Mouse (Mus musculus) embryonic stem cell, embryonic (primary cell): ENCODE results near the gene Plekha6.

Experiments
- CTCF ChIA-PET, 4 experiments: fragments of 300-600 bp in 2 of 4; fragments of 350-600 bp in 2 of 4; sonication (Branson Sonifier 250); formaldehyde crosslinking; loops; one replicate each; lab custom pipeline; 2022; ENCODE audit warnings: inconsistent platforms in 2 of 4; lab: Charles Lee
- POLR2A ChIA-PET, 4 experiments: fragments of 300-600 bp in 2 of 4; fragments of 350-600 bp in 2 of 4; sonication (Branson Sonifier 250); formaldehyde crosslinking; loops; one replicate each; lab custom pipeline; 2022; ENCODE audit warnings: antibody characterized with exemption in 4 of 4, inconsistent platforms in 1 of 4; lab: Charles Lee

The Plekha6 gene

DNA sequence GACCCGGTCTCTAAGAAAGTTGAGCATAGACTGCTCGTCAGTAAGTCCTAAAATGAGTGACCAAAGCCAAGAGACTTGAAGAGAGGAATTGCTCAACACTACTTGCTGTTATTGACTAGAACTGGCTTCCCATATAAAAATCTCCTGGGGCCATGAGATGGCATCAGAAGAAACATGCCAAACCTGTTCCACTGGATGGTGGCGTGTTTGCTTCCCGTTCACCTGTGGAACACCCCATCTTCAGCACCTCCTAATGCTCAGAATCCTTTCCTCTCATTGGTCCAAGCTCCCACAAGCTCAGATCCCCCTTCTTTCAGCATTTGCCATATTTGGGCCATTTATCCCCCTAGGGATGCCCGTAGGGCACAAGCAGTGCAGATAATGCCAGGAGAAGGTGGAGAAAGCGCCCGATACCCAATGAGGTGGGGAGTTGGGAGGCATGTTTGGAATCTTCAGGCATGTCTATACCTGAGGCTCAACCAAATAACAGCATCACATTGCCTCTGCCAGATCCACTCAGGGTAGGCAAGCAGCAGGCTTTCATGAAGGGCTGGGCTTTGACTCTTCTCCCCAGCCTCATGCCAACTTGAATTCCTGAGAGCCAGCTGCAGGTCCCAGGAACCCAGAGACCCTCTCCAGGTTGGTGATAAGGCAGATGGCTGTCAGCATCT lies 67.6 kb downstream of the Plekha6 start:
- CTCF ChIA-PET: no interaction called here
- POLR2A ChIA-PET: interaction anchor here in 1 of 4 experiments (1.5 kb wide), 1 partner anchor 15 kb away, joined by 4 read pairs; no protein-coding TSS in a partner anchor

GRCm38 (mm10) chr1:133235909-133236308 lies 71.9 kb downstream of the Plekha6 start:
- ChIA-PET CTCF (interaction anchor here in 1 of 4 experiments (2.2 kb wide), 1 partner anchor 9 kb away, joined by 8 read pairs; no protein-coding TSS in a partner anchor), POLR2A (interaction anchor here in 3 of 4 experiments (1.1 to 2.5 kb wide), 5 partner anchors 8 to 104 kb away, joined by 3 to 17 read pairs (median 5); no protein-coding TSS in a partner anchor)

GRCm38 (mm10) chr1:133236693-133237440 lies 72.9 kb downstream of the Plekha6 start:
- ChIA-PET CTCF (interaction anchor here in 3 of 4 experiments (0.6 to 2.2 kb wide), 8 partner anchors 10 to 142 kb away, joined by 3 to 8 read pairs (median 3); no protein-coding TSS in a partner anchor), POLR2A (interaction anchor here in 3 of 4 experiments (0.7 to 2.5 kb wide), 17 partner anchors 9 to 457 kb away, joined by 3 to 17 read pairs (median 3); partner anchors contain the start of gene Kiss1 (in 1 of the 3))

DNA sequence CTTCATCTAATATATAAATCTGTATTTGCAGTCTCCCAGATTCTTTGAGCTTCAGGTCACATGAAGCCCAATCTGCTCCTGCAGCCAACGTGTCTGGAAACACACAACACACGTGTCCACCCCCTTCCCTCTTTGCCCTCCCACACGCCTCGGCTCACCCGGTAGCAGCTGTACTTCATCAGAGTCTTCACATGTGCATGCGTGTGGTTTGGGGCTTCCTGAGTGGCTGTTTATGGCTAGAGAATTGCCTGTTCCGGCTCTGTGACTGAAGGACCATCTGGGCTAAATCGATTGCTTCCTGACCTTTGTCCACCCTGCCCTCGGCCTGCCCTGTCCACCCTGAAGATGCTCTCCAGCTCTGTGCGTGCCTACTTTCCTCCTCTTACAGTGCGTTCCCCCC lies 73.7 kb downstream of the Plekha6 start:
- CTCF ChIA-PET: interaction anchor here (0.5 to 2.2 kb wide), 8 partner anchors 11 to 70 kb away, joined by 3 to 8 read pairs (median 3); no protein-coding TSS in a partner anchor
- POLR2A ChIA-PET: interaction anchor here in 2 of 4 experiments (0.8 to 2.5 kb wide), 11 partner anchors 9 to 456 kb away, joined by 3 to 17 read pairs (median 3); partner anchors contain the start of gene Kiss1 (in 1 of the 2)

- POLR2A ChIA-PET: interaction anchor here in 2 of 4 experiments (0.8 to 1.2 kb wide), 2 partner anchors 14 kb away, joined by 3 to 4 read pairs; no protein-coding TSS in a partner anchor
- CTCF ChIA-PET: interaction anchor here in 2 of 4 experiments (0.5 to 1.6 kb wide), 3 partner anchors 13 to 655 kb away, joined by 3 to 4 read pairs (median 3); no protein-coding TSS in a partner anchor
These were observed 75.3 kb downstream of the Plekha6 start for GRCm38 (mm10) chr1:133239121-133239812.

- ChIA-PET CTCF (interaction anchor here in 2 of 4 experiments (0.5 to 1.6 kb wide), 3 partner anchors 14 to 655 kb away, joined by 3 to 4 read pairs (median 3); no protein-coding TSS in a partner anchor), POLR2A (interaction anchor here in 2 of 4 experiments (0.8 to 1.2 kb wide), 2 partner anchors 14 kb away, joined by 3 to 4 read pairs; no protein-coding TSS in a partner anchor)
These were observed 75.8 kb downstream of the Plekha6 start for GRCm38 (mm10) chr1:133239813-133240160.

DNA sequence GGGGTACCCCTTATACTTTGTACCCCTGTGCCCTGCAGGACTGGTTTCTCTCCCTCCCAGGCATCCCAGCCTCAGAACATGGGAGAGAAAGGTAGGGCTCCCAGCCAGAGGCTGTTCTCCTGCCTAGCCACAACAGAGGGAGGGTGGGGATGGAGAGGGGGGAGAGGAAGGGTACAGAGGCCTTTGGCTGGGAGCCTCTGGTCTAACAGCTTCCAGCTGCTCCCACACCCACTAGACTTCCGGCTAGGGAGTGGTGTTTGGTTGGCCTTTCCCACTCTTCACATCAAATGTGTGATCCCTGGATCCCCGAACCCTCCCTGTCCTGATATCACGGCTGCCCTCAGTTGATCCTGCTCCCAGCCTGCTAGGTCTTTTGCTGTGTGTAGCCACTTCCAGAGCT lies 76.9 kb downstream of the Plekha6 start:
- POLR2A ChIA-PET: interaction anchor here in 1 of 4 experiments (0.5 kb wide), 1 partner anchor 72 kb away, joined by 4 read pairs; no protein-coding TSS in a partner anchor

DNA sequence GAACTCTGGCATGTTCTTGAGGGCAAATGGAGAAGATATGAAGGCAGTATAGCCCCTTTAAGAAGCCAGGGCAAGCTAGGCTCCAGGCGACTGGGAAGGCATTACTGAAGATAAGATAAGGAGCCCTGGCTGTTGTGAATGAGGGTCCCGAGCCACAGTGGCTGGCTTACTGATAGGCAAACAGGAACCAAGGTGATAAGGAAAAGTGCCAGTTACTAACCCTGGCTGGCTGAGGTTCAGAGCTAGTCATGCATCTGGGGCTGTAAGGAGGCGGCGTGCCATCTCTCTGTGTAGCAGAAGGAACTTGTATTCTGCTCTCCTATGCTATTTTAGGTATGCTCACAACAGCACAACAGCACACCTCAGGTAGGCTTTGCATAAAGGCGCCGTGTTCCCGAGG lies 80.7 kb downstream of the Plekha6 start:
- CTCF ChIA-PET: interaction anchor here in 1 of 4 experiments (0.7 kb wide), 1 partner anchor 10 kb away, joined by 3 read pairs; no protein-coding TSS in a partner anchor
- POLR2A ChIA-PET: interaction anchor here in 1 of 4 experiments (0.9 to 1.4 kb wide), 4 partner anchors 10 to 34 kb away, joined by 3 to 5 read pairs (median 4); no protein-coding TSS in a partner anchor

More for the DNA sequence above, 76.9 kb downstream of the Plekha6 start:
- CTCF ChIA-PET: interaction anchor here in 2 of 4 experiments (1.0 to 1.6 kb wide), 2 partner anchors 14 to 15 kb away, joined by 3 to 4 read pairs; no protein-coding TSS in a partner anchor

DNA sequence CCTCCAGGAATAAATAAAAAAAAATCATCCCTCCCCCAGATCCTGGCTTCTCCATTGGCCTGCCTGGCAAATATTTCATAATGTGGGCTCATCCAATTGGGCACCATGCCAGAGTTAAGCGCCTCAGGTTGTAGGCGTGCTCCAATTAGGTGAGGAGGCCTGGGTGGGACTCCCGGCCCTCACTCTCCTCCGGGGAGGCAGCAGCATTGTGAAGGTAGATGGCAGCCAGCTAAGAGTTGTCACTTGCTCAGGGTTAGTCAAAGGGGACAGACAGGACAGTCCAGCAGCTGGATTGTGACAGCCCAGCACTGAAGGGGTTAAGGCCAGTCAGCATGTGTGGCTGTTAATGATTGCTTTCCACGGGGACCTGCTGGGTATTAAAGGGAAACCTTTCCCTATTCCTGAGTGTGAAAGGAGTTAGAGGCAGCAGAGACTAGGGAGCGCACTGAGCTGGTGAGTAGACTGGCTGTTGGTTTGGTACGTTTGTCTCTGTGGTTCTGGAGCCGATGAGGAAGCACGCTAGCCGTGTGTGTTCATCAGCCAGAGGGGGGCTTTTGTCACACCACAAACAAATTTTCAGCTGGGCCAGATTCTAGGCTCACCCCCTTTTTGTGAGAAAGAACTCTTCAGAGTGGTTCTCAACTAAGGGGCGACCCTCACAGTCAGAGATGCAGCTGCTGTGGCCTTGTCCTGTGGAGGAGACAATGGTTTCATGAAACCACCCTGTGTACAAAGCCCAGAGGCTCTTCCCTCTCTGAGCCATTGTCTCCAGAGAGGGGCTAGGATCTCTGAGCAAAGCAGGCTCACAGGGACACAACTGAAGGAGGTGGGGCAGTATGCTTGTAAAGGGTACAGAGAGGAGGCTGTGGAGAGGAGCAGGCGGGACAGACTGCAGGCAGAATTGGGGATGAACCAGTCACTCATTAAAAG lies 81.9 kb downstream of the Plekha6 start:
- ChIA-PET POLR2A (interaction anchor here in 3 of 4 experiments (0.6 to 1.3 kb wide), 4 partner anchors 9 to 865 kb away, joined by 3 to 4 read pairs (median 3); no protein-coding TSS in a partner anchor), CTCF (interaction anchor here in 1 of 4 experiments (0.5 to 1.2 kb wide), 5 partner anchors 68 to 743 kb away, joined by 3 to 10 read pairs (median 3); no protein-coding TSS in a partner anchor)

- ChIA-PET POLR2A (interaction anchor here in 2 of 4 experiments (1.2 to 1.3 kb wide), 2 partner anchors 10 to 69 kb away, joined by 3 read pairs; no protein-coding TSS in a partner anchor), CTCF (interaction anchor here in 1 of 4 experiments (1.2 kb wide), 1 partner anchor 21 kb away, joined by 4 read pairs; no protein-coding TSS in a partner anchor)
These were observed 83.2 kb downstream of the Plekha6 start for GRCm38 (mm10) chr1:133247189-133247588.

- POLR2A ChIA-PET: no interaction called here
- CTCF ChIA-PET: no interaction called here
These were observed 86.8 kb downstream of the Plekha6 start for GRCm38 (mm10) chr1:133250761-133251160.

DNA sequence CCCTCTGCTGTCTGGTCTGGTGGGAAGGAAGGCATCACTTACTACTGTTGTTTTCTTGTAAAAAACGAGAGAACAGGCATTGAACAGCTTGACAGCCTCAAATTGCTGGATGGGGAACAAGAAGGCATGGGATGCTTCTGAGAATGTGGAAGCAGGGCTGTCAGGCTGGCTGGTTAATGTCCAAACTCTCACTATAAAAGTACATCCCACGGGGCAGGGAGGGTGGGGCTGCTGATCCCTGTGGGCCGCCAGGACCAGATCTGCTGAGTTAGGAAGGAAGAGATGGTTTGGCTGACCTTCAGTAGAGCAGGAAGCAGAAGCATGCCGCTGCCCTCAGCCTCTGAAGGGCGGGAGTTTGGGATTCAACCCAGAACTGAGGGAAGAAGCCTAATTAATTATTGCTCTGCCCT lies 87.6 kb downstream of the Plekha6 start:
- ChIA-PET CTCF (interaction anchor here in 1 of 4 experiments (1.4 kb wide), 1 partner anchor 25 kb away, joined by 3 read pairs; no protein-coding TSS in a partner anchor), POLR2A (interaction anchor here in 1 of 4 experiments (0.8 to 1.5 kb wide), 3 partner anchors 9 to 42 kb away, joined by 3 read pairs; no protein-coding TSS in a partner anchor)

DNA sequence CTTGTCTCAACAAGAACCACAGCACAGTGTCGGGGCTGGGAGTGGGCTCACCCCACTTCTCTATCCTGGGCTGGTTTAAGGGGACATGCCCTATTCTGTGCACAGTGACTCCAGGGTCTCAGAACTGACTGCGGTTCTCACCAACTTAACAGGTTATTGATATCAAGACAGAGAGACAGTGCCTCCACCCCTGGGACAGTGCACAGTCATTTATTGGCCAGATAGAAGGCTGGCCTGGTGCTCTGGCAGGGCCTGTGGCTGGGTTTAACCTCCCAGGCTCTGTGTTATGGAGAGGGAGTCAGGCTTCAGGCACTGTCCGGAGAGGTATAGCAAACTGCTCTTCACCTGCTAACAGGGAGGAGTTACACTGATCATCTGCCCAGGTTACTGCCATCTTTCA lies 88.2 kb downstream of the Plekha6 start:
- ChIA-PET POLR2A (interaction anchor here in 1 of 4 experiments (0.5 to 1.5 kb wide), 5 partner anchors 8 to 222 kb away, joined by 3 to 4 read pairs (median 3); partner anchors contain the start of gene Mdm4), CTCF (interaction anchor here in 1 of 4 experiments (1.4 kb wide), 1 partner anchor 26 kb away, joined by 3 read pairs; no protein-coding TSS in a partner anchor)

DNA sequence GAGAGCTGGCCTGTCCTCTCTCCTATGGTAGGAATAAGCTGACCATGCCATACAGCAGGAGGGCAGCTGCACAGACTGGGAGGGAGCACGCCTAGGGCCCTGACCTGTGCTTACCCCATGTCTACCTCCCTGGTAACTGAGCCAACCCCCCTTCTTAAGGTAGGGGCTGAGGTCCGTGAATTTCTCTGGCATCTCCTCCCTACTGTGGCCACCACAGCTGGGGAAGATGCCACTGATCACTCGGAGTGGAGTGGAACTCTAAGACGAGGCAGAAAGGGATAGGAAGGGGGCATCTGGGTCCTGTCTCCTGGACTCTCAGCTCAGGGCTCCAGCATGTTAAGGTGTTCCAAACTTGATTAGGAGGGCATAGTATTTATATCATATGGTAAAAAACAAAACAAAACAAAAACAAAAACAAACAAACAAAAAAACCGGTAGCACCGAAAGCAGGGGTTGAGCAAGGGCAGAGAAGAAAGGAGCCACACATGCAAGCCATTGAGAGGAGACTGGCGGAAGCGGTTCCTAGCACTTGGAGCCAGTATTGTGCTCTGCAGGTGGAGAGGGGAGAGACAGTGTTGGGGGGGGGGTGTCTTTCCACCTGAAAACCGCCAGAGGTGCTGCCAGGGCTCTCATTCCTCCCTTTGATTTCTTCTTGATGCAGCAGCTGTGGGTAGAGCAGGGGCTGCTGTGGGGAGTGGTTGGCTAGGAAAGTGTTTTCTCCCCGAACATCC lies 89.0 kb downstream of the Plekha6 start:
- POLR2A ChIA-PET: interaction anchor here in 3 of 4 experiments (0.5 to 1.5 kb wide), 8 partner anchors 14 to 1685 kb away, joined by 3 to 8 read pairs (median 3); partner anchors contain the start of gene Mdm4 (in 1 of the 3)
- CTCF ChIA-PET: interaction anchor here (0.6 to 1.7 kb wide), 7 partner anchors 10 to 140 kb away, joined by 3 to 6 read pairs (median 4); no protein-coding TSS in a partner anchor

- CTCF ChIA-PET: interaction anchor here (0.6 to 1.7 kb wide), 7 partner anchors 10 to 1112 kb away, joined by 3 to 6 read pairs (median 4); no protein-coding TSS in a partner anchor
These were observed 89.5 kb downstream of the Plekha6 start for GRCm38 (mm10) chr1:133253532-133253866.

More at GRCm38 (mm10) chr1:133253532-133253866, 89.5 kb downstream of the Plekha6 start:
- POLR2A ChIA-PET: interaction anchor here in 3 of 4 experiments (0.6 to 1.5 kb wide), 4 partner anchors 14 to 46 kb away, joined by 3 to 10 read pairs (median 4); no protein-coding TSS in a partner anchor
